21 mouse cellular contexts compared by ENCODE assay signal in genomic region chr3:9480936-9481335, GRCm38 (mm10).
A peak's percentile ranks its signal among the peaks of the same experiment; 100 is the strongest.
DNase-seq lines count a peak whose midpoint lies in the region; ATAC-seq and TF ChIP-seq lines count a peak whose summit lies in the region.
"Had no signal": no experiment of that assay in that cellular context is flagged by ENCODE, and none has a peak within 500 bp of the region (broad histone marks: within the 10 kb centered on the region; RNA-seq: fewer than 3 reads in every experiment).

No protein-coding gene starts in this region.

- H3K4me2 ChIP-seq in heart, embryonic 13.5 days, result no peak overlapping the region
- no peak overlapping the region for H3K4me2 ChIP-seq in heart, postnatal 0 days (ENCODE audit: low read depth, low read length)
- no peak overlapping the region for H3K4me2 ChIP-seq in midbrain, embryonic 11.5 days
- no peak overlapping the region for H3K4me2 ChIP-seq in midbrain, embryonic 13.5 days (replicated peaks)
- H3K4me2 ChIP-seq: embryonic facial prominence, embryonic 15.5 days; heart, embryonic 12.5 days; hindbrain, embryonic 15.5 days had no signal

- intact Hi-C loops in heart, postnatal 36 days (cut with DNase I), result loop anchor here (5.0 kb wide), 1 partner anchor 101 kb away; no protein-coding TSS in a partner anchor

- WGBS in heart, embryonic 13.5 days, result 70% methylated on average over 5 of the region's 5 CpGs
- WGBS in heart, postnatal 0 days, result 65% methylated on average over 5 of the region's 5 CpGs
- WGBS in midbrain, embryonic 11.5 days, result 85% methylated on average over 5 of the region's 5 CpGs
- WGBS in midbrain, embryonic 13.5 days, result 94% methylated on average over 5 of the region's 5 CpGs

- no peak for DNase-seq in heart, postnatal 36 days
- no peak for DNase-seq in heart, postnatal 0 days (ENCODE audit: low spot score)
- DNase-seq in heart, adult 18-20 months, result no peak
- DNase-seq in midbrain, embryonic 11.5 days (ENCODE audit: low spot score, missing footprints), result peak; percentile 12
- DNase-seq in urinary bladder, postnatal 10 days (ENCODE audit: low spot score), result no peak
- DNase-seq: cerebellum, adult 11 months; cerebellum, adult 8-10 months; embryo, embryonic 11 days had no signal

- no peaks in the 10 kb centered on the region for H3K9me3 ChIP-seq in heart, embryonic 13.5 days
- H3K9me3 ChIP-seq in heart, postnatal 0 days (replicated peaks; ENCODE audit: control insufficient read depth, low read length), result no peaks in the 10 kb centered on the region; the same call in 1 of the 2 replicates
- H3K9me3 ChIP-seq in midbrain, embryonic 11.5 days (ENCODE audit: control insufficient read depth, low read length), result no peaks in the 10 kb centered on the region
- H3K9me3 ChIP-seq in midbrain, embryonic 13.5 days, result no peaks in the 10 kb centered on the region
- H3K9me3 ChIP-seq: embryonic facial prominence, embryonic 15.5 days; forebrain, embryonic 10.5 days; G1E; heart, embryonic 12.5 days; hindbrain, embryonic 10.5 days; hindbrain, embryonic 15.5 days had no signal

- no peak for TF ChIP-seq CTCF in heart, postnatal 0 days (IDR thresholded peaks at IDR 0.05; ENCODE audit: low read depth)

- H3K9ac ChIP-seq in heart, embryonic 13.5 days, result no peak overlapping the region
- H3K9ac ChIP-seq in heart, postnatal 0 days (replicated peaks; ENCODE audit: low read depth, low read length), result no peak overlapping the region
- H3K9ac ChIP-seq in midbrain, embryonic 11.5 days (ENCODE audit: low read length), result no peak overlapping the region
- H3K9ac ChIP-seq in midbrain, embryonic 13.5 days (replicated peaks), result no peak overlapping the region
- H3K9ac ChIP-seq: embryonic facial prominence, embryonic 15.5 days; heart, embryonic 12.5 days; hindbrain, embryonic 15.5 days had no signal

- TF ChIP-seq EP300 in heart, postnatal 0 days (IDR thresholded peaks at IDR 0.05; ENCODE audit: low read depth), result no peak

- H3K4me3 ChIP-seq in heart, embryonic 13.5 days, result no peak overlapping the region
- H3K4me3 ChIP-seq in heart, postnatal 0 days (ENCODE audit: low read depth, low read length), result no peak overlapping the region
- no peak overlapping the region for H3K4me3 ChIP-seq in midbrain, embryonic 11.5 days (ENCODE audit: low read depth, low read length)
- no peak overlapping the region for H3K4me3 ChIP-seq in midbrain, embryonic 13.5 days (replicated peaks)
- H3K4me3 ChIP-seq: embryonic facial prominence, embryonic 15.5 days; erythroblast, embryonic 14.5 days; forebrain, embryonic 10.5 days; heart, embryonic 12.5 days; hindbrain, embryonic 10.5 days; hindbrain, embryonic 15.5 days had no signal

- H3K27ac ChIP-seq in heart, embryonic 13.5 days (replicated peaks), result peak overlapping the region; percentile 20; the same call in 1 of the 2 replicates
- H3K27ac ChIP-seq in heart, postnatal 0 days (ENCODE audit: low read depth), result peak overlapping the region; percentile 48
- no peak overlapping the region for H3K27ac ChIP-seq in midbrain, embryonic 11.5 days (ENCODE audit: low read depth, low read length)
- no peak overlapping the region for H3K27ac ChIP-seq in midbrain, embryonic 13.5 days
- H3K27ac ChIP-seq: embryonic facial prominence, embryonic 15.5 days; forebrain, embryonic 10.5 days; hindbrain, embryonic 10.5 days; hindbrain, embryonic 15.5 days had no signal

- no peak for ATAC-seq in heart, embryonic 13.5 days (ENCODE audit: extremely low read depth, insufficient number of reproducible peaks, low FRiP score, low TSS enrichment)
- ATAC-seq in heart, postnatal 0 days (ENCODE audit: insufficient read depth, low read depth), result peak; percentile 36; the same call in 1 of the 2 replicates
- no peak for ATAC-seq in midbrain, embryonic 11.5 days (ENCODE audit: low FRiP score)
- ATAC-seq in midbrain, embryonic 13.5 days, result no peak
- ATAC-seq: CD4-positive, CD25-positive, alpha-beta regulatory T cell, adult 4 months; forebrain, embryonic 16.5 days; inflammation-experienced regulatory T-cells, adult 6 months; intestine, postnatal 0 days had no signal

- peaks cover 34% of the 10 kb centered on the region for H3K4me1 ChIP-seq in heart, embryonic 13.5 days
- H3K4me1 ChIP-seq in heart, postnatal 0 days (ENCODE audit: control insufficient read depth, insufficient read depth), result peaks cover 13% of the 10 kb centered on the region
- H3K4me1 ChIP-seq in midbrain, embryonic 11.5 days (ENCODE audit: control insufficient read depth, insufficient read depth, low read length), result no peaks in the 10 kb centered on the region
- H3K4me1 ChIP-seq in midbrain, embryonic 13.5 days (replicated peaks), result no peaks in the 10 kb centered on the region
- H3K4me1 ChIP-seq: embryonic facial prominence, embryonic 15.5 days; forebrain, embryonic 10.5 days; hindbrain, embryonic 10.5 days had no signal

- no peaks in the 10 kb centered on the region for H3K27me3 ChIP-seq in heart, embryonic 13.5 days (replicated peaks)
- no peaks in the 10 kb centered on the region for H3K27me3 ChIP-seq in heart, postnatal 0 days (ENCODE audit: control insufficient read depth, insufficient read depth, low read length)
- H3K27me3 ChIP-seq in midbrain, embryonic 11.5 days (ENCODE audit: control insufficient read depth, insufficient read depth, low read length), result no peaks in the 10 kb centered on the region
- no peaks in the 10 kb centered on the region for H3K27me3 ChIP-seq in midbrain, embryonic 13.5 days
- H3K27me3 ChIP-seq: embryonic facial prominence, embryonic 15.5 days; heart, embryonic 12.5 days; hindbrain, embryonic 15.5 days had no signal

- no peaks in the 10 kb centered on the region for H3K36me3 ChIP-seq in heart, embryonic 13.5 days
- H3K36me3 ChIP-seq in heart, postnatal 0 days (replicated peaks; ENCODE audit: control insufficient read depth, insufficient read depth, low read length), result no peaks in the 10 kb centered on the region
- no peaks in the 10 kb centered on the region for H3K36me3 ChIP-seq in midbrain, embryonic 11.5 days (ENCODE audit: control insufficient read depth, insufficient read depth, low read length)
- no peaks in the 10 kb centered on the region for H3K36me3 ChIP-seq in midbrain, embryonic 13.5 days
- H3K36me3 ChIP-seq: embryonic facial prominence, embryonic 15.5 days; forebrain, embryonic 10.5 days; G1E; heart, embryonic 12.5 days; hindbrain, embryonic 15.5 days had no signal

Comparison
In these comparisons a context has a peak if more than half of its experiments do, and no peak if none do; other contexts are left out.
1. H3K27ac ChIP-seq: peak in heart, embryonic 13.5 days (single experiment) and heart, postnatal 0 days (single experiment); none in midbrain, embryonic 11.5 days (single experiment) and midbrain, embryonic 13.5 days (single experiment).